Mouse (Mus musculus) spleen, postnatal 10 days (tissue): ENCODE data around the gene Kank1.
A peak's percentile ranks its signal among the peaks of the same experiment; 100 is the strongest.

Source experiments
- DNase-seq, 2 experiments: peaks; one replicate each; pipeline ENCODE4 v3.0.0; 2021 to 2022; ENCODE audit warnings: low spot score in 2 of 2

Kank1 gene

GRCm38 (mm10) chr19:25310989-25311388, 74.2 kb downstream of the Kank1 start:
- DNase-seq, result no peak

DNA sequence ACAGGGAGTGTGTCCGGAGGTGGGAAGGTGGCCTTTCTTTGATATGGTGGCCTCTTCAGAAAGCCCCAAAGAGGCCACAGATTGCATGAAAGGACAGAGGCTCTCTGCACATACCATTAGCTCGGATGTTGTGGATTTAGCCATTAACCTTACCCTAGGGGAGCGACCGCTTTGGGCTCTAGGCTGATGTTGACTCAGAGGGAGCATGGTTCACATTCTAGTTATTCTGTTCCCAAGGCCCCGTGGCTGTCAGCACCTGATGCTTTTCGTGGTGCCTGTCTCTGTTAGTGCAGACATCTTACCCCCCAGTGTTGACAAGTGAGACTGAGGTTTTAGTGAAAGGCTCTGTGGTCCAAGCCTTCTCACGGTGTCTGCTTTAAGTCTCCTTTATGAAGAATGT, 74.9 kb downstream of the Kank1 start:
- DNase-seq, result no peak

DNA sequence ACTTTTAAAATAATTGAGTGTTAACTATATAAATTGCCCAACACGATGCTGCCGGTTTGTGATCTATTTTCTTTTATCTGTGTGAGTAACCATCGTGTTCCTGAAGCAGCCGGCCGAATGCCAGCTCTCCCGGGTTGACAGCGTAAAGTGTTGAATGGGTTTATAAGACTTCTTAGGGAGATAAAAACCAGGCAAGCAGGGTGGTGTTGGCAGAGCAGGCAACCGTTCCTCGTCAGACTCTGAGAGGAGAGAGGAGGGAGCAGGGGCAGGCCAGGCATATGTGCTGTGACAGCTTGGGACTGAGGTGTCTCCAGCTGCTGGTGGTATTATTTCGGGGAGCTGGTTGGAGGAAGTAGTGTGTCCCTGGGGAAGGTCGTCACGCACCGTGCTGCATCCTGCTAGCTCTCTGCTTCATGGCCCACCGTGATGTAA, 78.7 kb downstream of the Kank1 start:
- peak in 1 of 2 experiments; percentile 45 for DNase-seq

- DNase-seq, result no peak
These were observed 79.2 kb downstream of the Kank1 start for GRCm38 (mm10) chr19:25315993-25316392.

DNA sequence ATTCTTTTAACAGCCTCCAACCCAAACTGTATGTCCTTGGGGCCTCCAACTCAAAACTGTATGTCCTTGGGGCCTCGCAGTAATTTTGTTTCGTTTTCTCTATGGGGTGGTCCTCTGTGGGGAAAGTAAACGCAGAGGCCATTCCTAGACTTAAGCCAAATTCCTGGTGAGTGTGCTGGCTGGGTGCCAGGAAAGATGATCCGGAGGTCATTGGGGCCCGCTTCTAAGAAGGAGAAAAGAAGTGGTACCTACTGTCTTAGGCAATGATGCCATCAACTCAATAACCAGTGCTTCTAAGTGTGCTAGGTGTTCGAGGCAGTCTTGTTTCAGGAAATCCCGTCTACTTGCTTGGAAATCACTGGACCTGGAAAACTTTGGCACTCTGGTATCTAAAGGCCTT, 87.5 kb downstream of the Kank1 start:
- no peak for DNase-seq

GRCm38 (mm10) chr19:25325113-25326001, 88.6 kb downstream of the Kank1 start:
- no peak for DNase-seq

- DNase-seq, result no peak
These were observed 89.2 kb downstream of the Kank1 start for GRCm38 (mm10) chr19:25326002-25326300.

GRCm38 (mm10) chr19:25327633-25328032, 90.9 kb downstream of the Kank1 start:
- DNase-seq, result no peak

DNA sequence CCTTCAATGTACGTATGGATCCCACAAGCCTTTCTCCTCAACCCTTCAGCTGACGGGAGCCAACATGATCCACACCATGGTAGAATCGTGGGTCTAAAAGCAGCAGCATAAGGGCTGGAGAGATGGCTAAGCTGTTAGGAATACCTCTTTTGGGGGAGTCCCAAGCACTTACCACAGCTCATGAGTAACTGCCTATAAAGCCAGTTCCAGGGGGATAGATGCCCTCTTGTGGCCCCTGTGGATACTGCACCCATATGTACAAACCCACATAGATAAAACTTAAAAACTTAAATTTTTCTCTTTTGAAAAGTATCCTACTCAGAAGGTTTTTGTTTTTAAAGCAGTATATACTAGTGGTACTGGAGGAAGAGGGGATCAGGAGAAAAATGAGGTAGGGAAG, 97.6 kb downstream of the Kank1 start:
- peak; percentile 35 to 72 for DNase-seq

GRCm38 (mm10) chr19:25336731-25337130, 100.0 kb downstream of the Kank1 start:
- no peak for DNase-seq

DNA sequence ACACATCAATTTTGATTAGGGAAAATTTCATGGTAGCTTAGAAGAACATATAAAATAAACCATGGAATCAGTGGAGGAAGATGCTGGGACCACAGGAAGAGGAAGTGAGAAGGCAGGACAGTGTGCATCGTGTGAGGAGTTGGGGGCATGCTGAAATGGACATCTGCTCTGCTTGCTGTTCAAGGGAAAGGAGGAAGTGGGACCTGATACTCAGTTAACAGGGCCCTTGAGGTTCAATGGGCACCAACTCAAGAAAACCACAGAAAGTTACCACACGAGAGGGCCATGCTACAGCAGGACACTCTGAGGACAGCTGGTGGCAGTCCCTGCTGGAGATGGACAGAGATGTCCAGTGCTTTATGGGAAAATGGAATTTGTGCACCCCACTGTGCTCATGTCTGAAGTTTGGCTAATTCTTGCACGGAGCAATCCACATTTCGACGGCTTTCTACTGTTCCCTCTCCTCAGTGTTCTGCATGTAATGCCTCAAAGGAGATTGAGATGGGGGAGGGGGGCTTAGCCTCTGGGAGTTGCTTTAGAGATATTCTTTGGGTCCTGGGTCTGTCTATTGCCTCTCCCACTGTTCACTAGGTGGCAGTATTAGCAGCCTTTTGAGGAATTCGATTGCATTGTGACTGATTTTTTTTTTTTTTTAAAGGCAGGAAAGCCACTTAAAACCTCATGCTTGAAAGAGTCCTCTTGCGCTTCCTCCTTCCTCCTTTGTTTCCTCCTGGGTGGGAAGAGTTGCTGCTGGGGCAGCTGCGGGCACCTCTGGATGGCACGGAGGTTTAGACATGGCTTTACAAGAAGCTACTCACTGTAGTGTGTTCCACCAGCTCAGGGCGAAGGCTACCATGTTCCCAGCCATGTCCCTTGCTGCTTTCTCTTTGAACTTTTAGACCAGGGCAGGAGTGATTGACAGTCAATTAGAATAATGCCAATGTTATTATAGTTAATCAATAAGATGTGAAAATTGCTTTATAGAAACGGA, 104.2 kb downstream of the Kank1 start:
- DNase-seq, result no peak

DNA sequence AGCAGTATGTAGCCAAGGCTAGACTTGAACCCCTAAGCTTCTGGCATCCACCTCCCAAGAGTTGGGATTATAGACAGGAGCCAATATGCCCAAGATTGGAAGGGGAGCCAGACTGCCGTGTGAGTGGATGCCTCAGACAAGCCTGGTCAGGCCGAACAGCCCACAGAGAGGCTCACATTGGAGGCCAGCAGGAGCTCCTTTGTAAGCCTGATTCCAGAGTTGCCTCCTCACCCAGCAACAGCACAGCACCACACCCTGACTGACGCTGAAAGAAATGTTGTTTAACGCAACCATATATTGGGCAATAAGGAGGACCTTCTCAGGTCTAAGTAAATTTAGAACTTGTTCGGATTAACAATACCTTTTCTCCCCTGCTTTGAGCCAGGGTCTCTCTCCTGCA, 105.3 kb downstream of the Kank1 start:
- DNase-seq, result no peak

GRCm38 (mm10) chr19:25343657-25344322, 107.0 kb downstream of the Kank1 start:
- DNase-seq, result peak in 1 of 2 experiments; percentile 31

GRCm38 (mm10) chr19:25344371-25344770, 107.6 kb downstream of the Kank1 start:
- DNase-seq, result no peak

DNA sequence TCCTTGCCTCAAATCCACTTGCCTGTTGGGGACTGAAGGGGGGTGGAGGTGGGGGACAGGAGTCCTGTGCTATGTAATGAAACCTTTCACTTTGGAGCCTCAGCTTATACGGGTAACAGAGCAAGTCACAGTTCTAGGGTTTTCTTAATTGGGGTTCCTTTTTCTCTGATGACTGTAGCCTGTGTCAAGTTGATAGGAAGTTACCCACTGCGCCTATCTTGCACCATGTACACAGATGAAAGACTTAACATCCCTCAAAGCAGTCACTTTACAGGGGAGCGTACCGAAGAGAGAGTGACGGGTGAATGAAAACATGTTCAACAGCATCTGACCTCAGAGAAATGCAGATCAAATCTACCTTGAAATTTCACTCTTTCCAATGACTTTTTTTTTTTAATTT, 109.2 kb downstream of the Kank1 start:
- DNase-seq, result no peak

- no peak for DNase-seq
These were observed 110.7 kb downstream of the Kank1 start for GRCm38 (mm10) chr19:25347515-25347914.

DNA sequence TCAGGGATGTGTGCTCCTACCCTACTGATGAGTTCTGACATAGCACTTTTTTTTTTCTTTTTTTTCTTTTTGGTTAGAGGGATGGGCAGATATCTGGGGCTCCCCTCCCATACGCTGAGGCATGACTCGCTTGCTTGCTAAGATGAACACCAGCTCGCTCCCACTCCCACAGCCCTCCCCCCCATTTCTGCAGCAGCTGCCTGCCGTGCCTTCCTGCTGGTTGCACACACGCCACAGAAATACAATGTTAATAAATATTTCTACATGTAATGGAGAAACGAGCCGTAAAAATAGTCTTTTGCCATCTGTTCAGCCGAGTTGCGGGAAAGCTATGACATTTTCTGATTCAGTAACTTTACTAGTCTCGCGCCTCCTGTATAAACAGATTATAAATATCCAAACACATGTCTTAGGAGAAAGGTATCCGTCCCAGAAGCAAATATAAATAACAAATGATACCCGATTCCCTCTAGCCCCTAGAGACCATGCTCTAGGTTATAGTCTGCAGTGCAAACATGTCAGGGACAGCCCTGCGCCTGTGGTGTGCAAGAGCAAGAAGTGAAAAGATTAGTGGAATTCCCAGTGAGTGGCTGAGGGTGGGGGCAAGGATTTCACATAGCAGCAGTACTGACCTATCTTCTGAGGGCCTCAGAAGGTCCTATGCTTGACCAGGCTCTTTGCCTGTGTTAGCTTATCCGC, 114.6 kb downstream of the Kank1 start:
- no peak for DNase-seq

- DNase-seq, result no peak
These were observed 120.3 kb downstream of the Kank1 start for GRCm38 (mm10) chr19:25357094-25357493.

- DNase-seq, result no peak
These were observed 121.8 kb downstream of the Kank1 start for GRCm38 (mm10) chr19:25358486-25359120.

DNA sequence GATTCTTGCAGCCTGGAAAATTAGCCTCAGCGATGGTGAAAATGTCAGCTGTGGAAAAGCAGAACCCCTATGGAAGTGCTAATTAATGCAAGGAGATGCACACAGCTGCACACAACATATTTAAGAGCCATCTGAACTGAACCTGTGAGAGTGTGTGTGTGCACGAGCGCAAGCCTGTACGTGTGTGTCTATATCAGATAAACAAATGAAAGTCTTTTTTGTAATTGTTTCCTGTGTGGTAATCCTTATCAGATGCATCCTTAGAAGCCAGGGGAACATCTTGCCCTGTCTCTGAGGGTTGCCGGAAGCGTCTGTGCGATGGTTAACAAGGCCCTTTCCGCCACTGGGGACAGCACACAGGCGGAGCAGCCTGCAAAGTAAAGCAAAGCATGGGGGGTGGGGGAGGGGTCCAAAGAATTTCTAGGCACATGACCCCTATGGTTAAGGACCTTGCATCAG, 123.8 kb downstream of the Kank1 start:
- DNase-seq, result no peak

DNA sequence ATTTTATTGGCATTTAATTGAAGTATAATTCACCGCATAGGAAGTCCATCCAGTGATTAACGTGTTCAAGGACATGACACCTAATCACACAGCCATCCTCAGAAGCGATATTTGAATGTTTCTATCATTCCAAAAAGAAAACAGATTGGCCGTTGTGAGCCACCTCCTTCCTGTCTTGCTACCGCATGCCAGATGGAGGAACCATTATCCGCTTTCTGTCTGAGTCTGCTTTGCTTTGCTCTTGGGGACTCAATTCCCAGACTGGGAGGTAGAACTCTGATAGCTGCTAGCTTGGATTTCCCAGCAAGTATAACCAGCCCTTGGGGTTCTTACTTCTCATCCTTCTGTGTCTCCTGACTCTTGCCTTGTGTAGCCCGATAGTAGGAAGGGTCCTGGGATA, 125.2 kb downstream of the Kank1 start:
- DNase-seq, result no peak
